Mouse (Mus musculus) E14TG2a.4 (cell line): ENCODE data around the gene C130074G19Rik.

Source experiments
- CTCF ChIP-seq: conservative IDR thresholded peaks from 2 replicates; pipeline ENCODE4 v1.5.1; 2014; ENCODE audit warnings: low read length
- POU5F1 ChIP-seq: IDR thresholded peaks from 2 replicates; pipeline ENCODE4 v1.6.1; 2014; ENCODE audit warnings: low read length, borderline replicate concordance

- TF ChIP-seq POU5F1 (no peak), CTCF (no peak)
Observed at GRCm38 (mm10) chr1:184822678-184823077, 60.3 kb downstream of the C130074G19Rik start.
